Mouse (Mus musculus): ENCODE measurements at regions not wholly inside any gene's neighbourhood (a gene's known extent, or its start where the extent isn't known, plus 50 kb on each side); places are given as distances from the start of the nearest gene placed in this dataset.

DNA sequence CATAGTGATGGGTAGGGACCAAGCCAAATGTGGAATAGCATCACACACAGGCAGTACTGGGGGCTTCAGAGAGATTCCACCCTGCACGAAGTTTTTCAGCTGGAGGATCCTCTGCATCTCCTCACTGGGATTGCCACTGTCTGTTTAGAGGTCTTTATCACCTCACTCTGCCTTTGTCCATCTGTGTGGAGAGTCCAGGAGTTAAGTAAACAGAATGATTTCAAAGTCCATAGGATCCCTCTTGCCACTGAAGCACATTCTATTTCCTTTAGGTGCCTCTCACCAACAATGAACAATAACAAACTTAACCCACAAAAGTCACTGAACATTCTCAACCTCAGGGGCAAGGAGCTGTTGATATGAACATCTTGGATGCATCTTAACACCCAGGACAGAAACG lies 82.7 kb downstream of the Lyplal1 start:
- no peak for DNase-seq (ENCODE audit: low read depth, low spot score)

All from R1 (cell line).